Mouse (Mus musculus) adrenal gland, postnatal 4 days (tissue): Measurements from ENCODE around the gene Sec14l2. TPM values are rescaled to one million over a fixed set of nuclear protein-coding genes. Genes with fewer than 3 reads are reported as not detected.

ENCODE experiments used
- DNase-seq, 2 experiments: peaks; one replicate each; pipeline ENCODE4 v3.0.0; 2021 to 2022; ENCODE audit warnings: low spot score in 2 of 2, mixed read lengths in 2 of 2
- total RNA-seq, 2 experiments: library from RNA; stranded (reverse); gene quantifications; 2 replicates each; pipeline ENCODE4 v1.2.3; 2021

Gene Sec14l2
- total RNA-seq, 2 experiments from 2014 or later, result 4.4 to 15.0 TPM

DNA sequence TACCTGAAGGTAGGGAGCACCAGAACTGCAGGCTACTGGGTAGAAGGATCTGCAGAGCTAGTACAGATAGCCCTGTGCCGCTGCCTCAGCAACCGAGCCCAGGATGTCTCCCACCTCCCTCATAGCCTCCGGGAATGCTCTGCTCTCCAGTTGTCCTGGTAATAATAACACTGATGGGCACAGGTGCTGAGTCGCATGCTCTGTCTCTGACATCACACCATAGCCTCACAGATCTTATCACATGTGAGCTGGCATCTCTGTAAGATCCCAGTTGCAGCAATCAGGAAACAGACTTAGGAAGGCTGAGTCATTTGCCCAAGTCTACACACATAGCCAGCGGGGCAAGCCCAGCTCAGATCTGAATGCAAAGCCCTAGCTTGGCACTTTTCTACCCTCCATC lies 21.4 kb downstream of the Sec14l2 start:
- DNase-seq, result no peak

DNA sequence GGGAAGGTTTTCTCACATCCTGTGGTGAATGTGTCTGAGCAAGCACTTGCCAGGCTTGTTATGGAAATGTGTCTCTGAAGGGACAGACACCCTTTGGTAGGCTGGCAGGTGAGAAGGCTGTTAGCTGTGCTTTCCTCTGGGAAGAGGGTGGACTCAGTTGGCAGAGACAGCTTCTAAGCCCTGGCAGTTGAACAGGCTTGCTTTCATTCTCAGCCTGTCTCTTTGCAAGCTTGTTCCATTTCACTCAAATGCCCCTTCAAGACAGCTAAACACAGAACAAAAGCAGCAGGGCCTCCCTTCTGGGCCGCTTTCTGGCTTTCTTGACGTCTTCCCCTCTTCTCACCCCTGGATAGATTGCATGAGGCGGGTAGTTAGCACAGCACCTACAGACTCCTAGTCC lies 23.8 kb downstream of the Sec14l2 start:
- DNase-seq, result no peak

DNA sequence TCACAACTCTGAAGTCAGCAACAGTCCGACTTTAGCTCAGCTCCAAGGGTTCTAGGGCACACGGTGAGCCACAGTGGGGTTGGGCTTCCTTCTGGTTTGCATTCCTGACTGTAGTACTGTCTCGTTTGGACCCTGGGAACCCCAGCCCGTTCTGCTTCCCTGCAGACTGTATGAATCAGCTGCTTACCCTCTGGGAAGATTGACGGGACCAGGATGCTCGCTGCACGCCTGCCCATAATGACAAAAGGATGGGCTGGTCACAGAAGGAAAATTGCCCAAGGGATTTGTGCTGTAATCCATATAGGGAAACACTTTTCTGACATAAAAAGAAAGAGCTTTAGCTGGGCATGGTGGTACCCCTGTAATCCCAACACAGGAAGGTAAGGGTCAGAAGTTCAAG lies 24.4 kb downstream of the Sec14l2 start:
- DNase-seq, result no peak

DNA sequence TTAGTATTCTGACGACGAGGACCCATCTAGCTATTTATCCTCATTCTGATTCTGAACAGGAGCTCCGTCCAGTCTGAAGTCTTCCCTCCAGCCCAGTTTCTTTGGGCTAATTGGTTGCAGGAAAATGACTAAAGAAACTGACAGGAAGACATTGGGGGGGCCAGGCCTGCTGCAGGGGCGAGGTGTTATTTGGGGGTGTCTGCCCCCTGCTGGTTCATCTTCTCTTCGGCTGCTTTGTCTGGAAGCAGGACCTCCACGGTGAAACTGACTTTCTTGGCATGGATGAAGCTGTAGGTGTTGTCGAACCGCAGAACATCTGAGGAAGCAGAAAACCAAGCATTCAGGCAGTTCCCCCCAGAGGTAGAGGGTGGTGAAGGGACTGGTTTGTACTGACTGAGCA lies 25.1 kb downstream of the Sec14l2 start:
- DNase-seq, result no peak

DNA sequence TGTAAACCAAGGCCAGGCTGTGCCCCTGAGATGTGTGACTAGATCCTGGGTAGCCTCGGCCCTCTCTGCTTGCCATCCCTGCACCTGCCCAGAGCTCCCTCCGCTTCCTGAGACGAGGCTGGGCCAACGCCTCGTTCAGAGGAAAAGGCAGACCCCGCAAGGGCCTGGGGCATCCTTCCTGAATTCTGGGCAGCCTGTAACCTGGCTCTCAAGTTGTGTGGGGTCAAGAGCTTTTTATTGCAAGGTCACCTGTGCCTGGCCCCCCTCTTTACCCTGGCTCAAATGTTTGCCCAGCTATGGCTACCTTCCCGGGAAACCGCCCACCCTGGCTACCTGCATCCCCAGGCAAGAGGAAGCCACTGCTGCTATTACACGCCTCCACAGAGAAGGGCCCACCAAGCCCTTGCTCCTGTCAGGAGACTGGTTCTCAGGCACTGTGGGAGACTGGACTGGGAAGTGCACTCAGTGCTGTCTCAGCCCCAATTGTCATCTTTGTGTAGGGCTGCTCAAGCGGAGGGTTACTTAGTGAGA lies 26.1 kb downstream of the Sec14l2 start:
- no peak for DNase-seq

DNA sequence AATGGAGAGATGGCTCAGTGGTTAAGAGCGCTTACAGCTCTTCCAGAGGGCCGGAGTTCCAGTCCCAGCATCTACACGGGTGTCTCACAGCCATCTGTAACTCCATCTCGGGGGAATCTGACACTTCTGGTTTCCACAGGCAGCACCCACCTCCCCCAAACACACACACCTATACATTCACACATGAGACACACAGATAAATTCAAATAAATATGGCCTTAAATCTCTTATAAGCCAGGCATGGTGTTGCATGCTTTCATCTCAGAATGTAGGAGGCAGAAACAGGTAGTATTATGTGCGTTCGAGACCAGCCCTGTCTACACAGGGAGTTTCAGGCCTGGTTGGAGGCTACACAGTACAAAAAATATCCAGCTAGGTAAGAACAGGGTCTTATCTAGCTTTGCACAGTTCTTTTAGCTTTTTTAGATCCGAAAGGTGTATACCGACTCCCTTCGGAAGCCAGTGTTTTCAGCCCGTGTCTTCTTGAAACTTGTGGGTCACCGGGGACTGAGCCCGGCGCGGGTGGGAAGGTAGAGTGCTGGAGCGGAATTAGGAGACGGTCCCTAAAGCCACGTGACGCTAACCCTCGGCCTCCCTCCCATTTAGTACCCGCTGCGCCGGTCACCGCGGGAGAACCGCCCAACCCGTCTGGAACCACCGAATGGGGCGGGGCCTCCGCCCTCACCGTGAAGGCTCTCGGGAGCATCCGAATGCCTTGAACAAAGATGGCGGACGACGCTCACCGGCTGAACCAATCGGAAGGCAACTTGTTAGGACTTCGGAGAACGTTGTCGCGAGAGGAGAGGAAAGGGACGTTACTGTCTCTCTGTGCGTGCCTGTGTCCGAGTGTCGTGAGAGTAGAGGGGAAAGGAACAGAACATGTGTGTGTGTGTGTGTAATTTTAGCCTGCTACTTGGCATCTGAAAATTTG lies 26.9 kb downstream of the Sec14l2 start:
- peak; percentile 84 to 95 for DNase-seq

DNA sequence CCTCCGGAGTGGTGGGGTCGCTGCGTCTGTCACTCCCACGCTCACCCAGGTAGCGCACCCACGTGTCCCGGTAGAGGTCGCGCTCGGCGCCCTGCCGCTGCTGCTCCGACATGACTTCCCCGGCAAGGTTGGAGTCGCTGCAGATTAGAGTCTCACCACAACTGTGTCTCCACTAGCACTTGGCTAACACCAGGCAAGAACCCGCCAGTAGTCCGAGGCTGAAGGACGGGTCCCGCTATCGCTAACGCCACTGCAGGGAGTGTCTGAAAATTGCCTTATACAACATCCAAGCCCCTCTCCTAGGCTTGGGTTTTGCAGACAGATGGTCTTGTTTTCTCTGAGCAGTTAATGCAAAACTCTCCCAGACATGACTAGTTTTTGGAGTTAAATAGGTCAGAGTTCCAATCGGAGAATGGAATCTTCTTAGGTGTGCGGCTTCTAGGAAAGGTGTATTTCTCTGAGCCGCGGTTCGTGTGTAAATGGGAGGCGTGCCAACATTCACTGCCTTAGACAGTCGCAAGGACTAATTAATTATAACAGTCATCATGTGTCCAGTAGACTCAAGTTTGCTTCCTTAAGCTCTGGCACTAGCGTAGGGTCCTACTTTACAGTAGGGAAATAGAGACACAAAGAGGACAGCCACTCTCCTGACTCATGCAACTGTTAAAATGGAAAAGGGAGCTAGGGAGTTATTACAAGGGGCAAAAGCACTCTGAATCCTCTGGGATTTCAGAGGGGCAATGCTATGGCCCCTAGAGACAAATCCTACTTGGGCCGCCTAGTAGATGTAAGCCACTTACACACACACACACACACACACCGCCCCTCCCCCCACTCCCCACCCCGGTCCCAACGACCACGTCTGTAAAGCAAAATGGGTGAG lies 27.8 kb downstream of the Sec14l2 start, which contains the start of gene Mtfp1:
Gene Mtfp1, minus strand, starts transcription at position 275 of the 883 bp plus-strand sequence.
- peak in 1 of 2 experiments; percentile 32 for DNase-seq

DNA sequence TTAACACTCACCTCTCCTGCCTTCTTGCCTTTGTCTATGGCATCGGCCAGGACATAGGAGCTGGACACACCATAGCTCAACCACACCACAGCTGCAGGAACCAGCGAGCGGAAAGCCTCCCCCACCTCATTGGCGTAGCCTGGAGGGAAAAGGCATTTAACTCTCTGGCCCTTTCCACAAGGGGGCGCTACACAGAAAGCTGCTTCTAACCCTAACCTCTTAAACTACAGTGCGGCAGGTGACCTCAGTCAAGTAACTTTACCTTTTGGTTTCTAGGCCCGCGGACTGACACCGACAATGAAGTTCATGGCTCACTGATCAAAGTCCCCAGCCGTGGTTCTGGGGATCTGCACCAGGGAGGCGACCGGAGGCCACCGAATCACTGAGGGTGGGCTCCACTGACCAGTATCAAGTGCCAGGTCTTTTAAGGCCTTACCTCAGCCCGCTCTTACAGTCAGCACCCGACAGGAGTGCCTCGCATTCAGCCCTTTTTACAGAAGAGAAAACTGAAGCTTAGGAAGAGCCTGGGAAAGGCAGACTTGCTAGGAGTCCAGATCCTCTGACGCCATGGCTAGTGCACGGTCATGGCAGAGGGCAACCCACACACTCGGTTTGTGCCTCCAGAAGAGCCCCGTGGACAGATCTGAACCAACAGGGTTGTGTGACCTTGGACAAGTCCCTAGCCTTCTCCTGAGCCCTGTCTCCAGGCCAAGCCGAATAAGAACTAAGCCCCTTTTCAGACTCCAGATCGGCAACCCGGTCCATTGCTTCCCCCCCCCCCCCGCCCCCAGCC lies 28.6 kb downstream of the Sec14l2 start:
- DNase-seq, result peak in 1 of 2 experiments; percentile 55

DNA sequence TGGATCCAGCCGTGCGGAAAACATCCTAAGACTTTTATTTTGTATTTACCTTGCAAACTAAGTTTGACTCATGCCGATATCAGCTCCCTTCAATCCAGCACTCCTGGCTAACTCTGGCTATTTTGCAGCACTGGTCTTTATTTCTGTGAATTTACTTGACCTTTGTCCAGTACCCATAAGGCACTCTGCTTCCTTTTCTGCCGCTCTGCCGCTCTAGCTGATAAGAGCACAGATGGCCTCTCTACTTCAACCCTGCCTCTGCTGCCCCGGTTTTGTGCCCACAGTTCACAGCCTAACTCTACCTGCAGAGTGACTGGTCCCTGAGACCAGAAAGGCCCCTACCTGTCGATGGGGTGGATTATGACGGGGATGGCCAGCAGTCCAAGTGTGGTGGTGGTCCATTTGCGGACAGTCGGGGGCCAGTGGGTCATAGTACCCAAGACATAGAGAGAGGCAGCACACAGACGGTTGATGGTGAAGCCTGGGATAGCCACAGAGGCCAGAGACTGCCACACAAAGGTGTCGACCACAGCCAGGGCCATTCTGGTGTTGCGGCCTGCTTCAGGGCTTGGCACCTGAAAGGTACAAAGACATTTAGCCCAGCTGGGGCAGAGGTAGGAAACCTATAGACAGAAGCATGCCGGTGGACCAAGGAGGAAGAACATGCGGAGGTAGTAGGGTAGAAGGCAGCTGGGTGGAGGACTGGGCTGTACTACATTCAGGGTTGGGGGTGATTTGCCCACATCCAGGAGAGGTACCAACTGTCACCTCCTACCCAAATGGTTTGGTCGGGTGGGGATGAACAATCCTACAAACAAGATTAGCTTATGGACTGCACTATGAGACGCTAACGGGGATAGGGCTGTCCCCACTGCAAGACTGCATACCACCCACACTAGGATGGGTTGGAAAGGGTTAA lies 29.5 kb downstream of the Sec14l2 start:
- no peak for DNase-seq

DNA sequence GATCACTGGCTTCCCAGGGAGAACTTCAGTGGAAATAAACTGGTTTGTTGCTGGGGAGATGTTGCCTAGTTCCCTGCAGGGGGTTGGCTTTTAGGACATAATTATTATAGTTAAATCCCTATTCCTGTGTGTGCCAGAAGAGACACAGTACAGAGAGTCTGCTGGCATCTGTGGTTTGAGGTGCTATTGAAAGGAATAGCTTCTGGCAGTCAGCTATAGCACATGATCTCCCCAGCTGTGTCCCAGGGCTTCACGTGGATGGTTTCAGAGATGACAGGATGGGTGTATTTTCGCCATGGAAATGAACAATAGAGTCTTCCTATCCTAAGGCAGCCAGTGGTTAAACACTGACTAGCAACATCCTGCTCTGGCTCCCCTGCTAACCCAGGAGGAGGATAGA lies 35.9 kb downstream of the Sec14l2 start:
- no peak for DNase-seq

DNA sequence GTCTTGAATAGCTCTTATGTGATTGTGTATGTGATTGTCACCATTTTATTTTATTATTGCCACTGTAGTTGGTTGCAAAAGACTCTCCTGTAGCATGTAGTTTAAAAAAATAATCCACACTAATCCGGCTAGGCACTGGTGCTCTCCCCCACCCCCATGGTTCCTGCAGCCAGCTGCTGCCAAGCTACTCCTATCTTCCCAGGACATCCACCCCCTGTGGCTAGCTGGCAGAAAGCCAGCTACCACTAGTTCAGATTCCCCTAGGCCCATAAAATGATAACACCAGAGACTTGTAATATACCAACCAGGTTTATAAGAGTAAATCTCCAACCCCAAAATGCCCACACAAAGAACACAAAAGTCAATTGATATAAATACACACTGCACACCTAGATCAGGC lies 37.0 kb downstream of the Sec14l2 start:
- no peak for DNase-seq

DNA sequence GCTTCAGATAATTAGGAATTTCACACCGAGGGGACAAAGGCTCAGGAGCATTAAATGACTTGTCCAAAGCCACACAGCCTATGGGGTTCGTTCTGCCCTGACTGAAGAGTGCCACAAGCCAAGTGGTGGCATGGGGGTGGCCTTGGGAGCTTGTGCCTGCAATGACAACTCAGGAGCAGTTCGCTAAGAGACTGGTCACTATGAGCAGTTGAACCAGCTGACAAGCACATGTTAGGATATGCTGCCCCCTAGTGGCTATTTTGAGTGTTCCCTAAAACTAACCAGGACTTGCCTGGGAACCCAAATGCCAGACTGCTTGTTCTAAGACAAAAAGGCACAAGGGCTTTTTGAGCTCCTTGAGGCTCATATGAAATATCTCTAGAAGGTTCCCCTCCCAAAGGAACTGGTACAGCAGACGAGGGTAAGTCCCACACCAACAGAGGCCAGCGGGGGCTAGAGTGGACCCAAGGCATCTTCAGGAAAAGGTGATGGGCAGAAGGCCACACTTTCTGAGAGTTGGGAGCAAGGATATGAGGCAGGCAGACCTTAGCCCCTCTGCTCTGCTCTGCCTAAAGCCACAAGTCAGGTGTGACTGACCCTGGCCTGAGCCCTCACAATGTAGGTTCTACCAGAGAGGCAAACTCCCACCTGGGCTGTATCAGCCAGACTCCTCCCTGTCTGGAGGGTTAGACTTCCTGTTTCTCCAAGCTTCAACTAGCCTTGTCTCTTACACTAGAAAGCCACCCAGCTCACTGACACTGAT lies 39.7 kb downstream of the Sec14l2 start:
- DNase-seq, result peak in 1 of 2 experiments; percentile 43

DNA sequence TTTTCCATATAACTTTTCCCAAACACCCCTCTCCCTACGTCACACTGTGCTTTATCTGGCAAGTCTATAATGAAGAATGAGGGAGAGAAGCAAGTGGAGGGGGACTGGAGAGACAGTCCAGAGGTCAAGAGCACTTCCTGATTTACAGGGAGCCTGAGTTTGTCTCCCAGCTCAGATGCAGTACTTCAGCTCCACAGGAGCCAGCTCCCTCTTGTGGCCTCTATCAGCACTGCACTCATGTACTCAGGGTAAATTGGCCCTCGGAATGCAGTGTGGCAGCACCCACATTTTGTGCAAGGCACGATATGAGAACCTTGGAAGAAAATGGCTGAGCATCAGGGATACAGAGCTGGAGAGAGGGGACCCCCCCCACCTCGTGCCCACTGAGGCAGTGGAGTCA lies 43.0 kb downstream of the Sec14l2 start:
- no peak for DNase-seq

DNA sequence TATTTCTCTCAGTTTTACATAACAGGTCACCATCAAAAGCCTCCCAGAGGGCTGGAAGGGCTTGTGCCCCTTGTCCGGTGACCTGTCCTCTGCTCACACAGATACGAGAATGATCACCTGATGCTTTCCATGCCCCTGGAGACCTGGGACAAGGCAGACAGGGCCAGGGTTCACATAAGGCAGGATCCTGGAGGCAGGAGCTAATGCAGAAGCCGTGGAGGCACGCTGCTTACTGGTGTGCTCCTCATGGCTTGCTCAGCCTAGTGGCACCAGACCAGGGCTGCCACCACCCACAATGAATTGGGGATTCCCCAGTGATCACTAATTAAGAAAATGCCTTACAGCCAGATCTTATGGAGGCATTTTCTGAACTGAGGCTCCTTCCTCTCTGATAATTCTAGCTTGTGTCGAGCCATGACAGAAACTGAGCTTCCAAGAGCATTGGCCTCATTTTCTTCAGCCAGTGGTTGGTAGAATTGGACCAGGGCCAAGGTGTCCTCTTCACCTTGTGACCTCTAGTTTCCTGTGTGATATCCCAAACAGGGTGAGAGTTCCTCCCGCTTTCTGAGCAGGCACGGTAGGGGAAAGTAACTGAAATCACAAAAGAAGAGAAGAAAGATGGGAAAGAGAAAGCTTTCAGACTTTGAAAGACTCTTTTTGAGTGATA lies 44.8 kb downstream of the Sec14l2 start:
- no peak for DNase-seq

DNA sequence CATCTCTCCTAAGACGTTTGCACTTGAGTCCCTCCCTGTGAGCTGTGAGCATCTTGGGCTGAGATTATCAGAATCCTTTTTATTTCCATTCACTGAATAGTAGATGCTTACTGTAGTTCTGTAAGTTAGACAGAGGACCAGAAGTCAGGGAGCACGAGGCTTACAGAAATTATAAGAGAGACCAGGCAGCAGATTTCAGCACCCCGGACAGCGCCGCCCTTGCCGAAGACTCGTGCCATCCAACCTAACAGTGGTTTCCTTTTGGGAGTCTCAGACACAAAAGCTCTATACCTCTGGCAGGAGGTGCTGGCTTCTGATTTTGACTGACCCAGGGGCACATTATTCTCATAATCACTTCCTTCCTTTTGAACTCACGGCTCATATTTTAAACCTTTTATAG lies 46.6 kb downstream of the Sec14l2 start:
- DNase-seq, result peak; percentile 28 to 42

DNA sequence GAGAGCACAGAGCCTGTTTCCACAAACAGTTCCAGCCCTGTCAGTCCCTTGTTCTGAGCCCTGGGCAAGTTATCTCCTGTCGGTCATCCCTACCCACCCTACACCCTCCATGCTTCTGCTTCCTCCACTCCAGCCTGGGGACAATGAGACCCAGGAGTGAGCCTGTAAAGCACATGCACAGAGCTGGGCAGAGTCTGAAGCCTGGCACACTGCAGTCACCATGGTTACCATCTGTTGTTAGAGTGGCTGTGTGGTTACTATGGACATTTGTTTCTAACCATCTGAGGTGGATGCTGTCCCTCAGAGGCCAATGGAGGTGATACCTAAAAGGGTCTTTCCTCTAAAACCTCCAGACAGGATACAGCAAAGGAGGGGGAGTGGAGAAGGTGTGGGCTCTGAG lies 53.6 kb downstream of the Sec14l2 start:
- DNase-seq, result no peak

DNA sequence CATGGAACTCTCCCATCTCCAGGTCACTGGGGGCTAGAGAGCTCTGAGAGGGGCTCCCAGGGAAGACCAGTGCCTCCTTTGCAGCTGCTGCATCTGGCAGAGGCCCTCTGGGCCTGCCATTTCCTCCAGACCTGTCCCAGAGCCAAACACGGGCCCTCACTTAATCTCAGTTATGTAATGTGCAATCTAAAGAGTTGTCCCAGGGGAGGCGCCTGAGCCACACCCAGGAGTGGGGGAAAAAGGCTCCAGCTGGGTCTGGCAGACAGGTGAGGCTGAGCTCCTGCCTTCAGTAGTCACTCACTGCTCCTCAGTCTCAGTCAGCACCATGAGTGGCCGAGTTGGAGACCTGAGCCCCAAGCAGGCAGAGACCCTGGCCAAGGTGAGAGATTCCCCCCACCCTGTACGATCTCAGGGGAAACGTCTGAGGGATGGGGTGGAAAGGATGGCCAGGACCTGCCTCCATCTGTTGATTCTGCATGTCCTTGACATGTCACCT lies 58.5 kb downstream of the Sec14l2 start, which contains the start of gene Sec14l3:
Gene Sec14l3, plus strand, starts transcription at position 215 of the 496 bp plus-strand sequence.
- no peak for DNase-seq

DNA sequence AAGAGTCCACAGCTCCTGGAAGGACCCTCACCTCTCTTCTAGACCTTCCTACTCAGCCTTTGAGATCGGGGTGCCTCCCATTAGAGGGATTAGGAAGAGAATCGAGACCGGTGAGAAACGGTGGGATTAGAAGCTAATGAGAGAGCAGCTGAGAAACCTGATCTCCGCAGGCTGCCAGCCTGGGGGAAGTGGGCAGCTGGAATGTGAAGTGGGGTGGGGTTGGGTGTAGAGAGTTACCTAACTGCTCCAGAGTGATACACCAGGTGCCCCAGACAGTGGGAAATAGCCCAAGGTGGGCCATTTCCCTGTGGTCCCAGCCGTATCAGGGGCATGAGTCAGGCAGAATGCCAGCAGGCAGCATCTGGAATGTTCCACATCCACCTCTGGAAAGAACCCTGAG lies 60.2 kb downstream of the Sec14l2 start:
- no peak for DNase-seq
